9 mouse cellular contexts compared by ENCODE assay signal in genomic region chr3:104142376-104142775, GRCm38 (mm10).
DNase-seq lines count a peak whose midpoint lies in the region; ATAC-seq lines count a peak whose summit lies in the region.
"Had no signal": no experiment of that assay in that cellular context is flagged by ENCODE, and none has a peak within 500 bp of the region (broad histone marks: within the 10 kb centered on the region; RNA-seq: fewer than 3 reads in every experiment).

No protein-coding gene starts in this region.

- H3K9me3 ChIP-seq in liver, embryonic 12.5 days (replicated peaks): no peaks in the 10 kb centered on the region
- no peaks in the 10 kb centered on the region for H3K9me3 ChIP-seq in intestine, embryonic 15.5 days
- no peaks in the 10 kb centered on the region for H3K9me3 ChIP-seq in liver, embryonic 16.5 days (replicated peaks; ENCODE audit: control insufficient read depth, low read length)

- H3K4me2 ChIP-seq in liver, embryonic 12.5 days: no peak overlapping the region
- H3K4me2 ChIP-seq in intestine, embryonic 15.5 days (replicated peaks): no peak overlapping the region
- H3K4me2 ChIP-seq in liver, embryonic 16.5 days (ENCODE audit: low read depth, low read length): no peak overlapping the region

- no peaks in the 10 kb centered on the region for H3K27me3 ChIP-seq in liver, embryonic 12.5 days (replicated peaks)
- no peaks in the 10 kb centered on the region for H3K27me3 ChIP-seq in intestine, embryonic 15.5 days (replicated peaks)
- H3K27me3 ChIP-seq in liver, embryonic 16.5 days (ENCODE audit: control insufficient read depth, insufficient read depth, low read depth, low read length): no peaks in the 10 kb centered on the region

- no peak overlapping the region for H3K27ac ChIP-seq in liver, embryonic 12.5 days
- H3K27ac ChIP-seq in intestine, embryonic 15.5 days: no peak overlapping the region
- no peak overlapping the region for H3K27ac ChIP-seq in liver, embryonic 16.5 days (ENCODE audit: low read length)

- WGBS in liver, embryonic 12.5 days (ENCODE audit: insufficient replicate concordance): 40% methylated on average over 4 of the region's 4 CpGs
- WGBS in intestine, embryonic 15.5 days: 14% methylated on average over 4 of the region's 4 CpGs
- WGBS in liver, embryonic 16.5 days (ENCODE audit: insufficient replicate concordance): 36% methylated on average over 4 of the region's 4 CpGs

- H3K4me1 ChIP-seq in liver, embryonic 12.5 days: no peaks in the 10 kb centered on the region
- no peaks in the 10 kb centered on the region for H3K4me1 ChIP-seq in intestine, embryonic 15.5 days (replicated peaks)
- no peaks in the 10 kb centered on the region for H3K4me1 ChIP-seq in liver, embryonic 16.5 days (ENCODE audit: control insufficient read depth, low read depth, low read length)

- peak; percentile 47 for DNase-seq in liver
- DNase-seq in gastrocnemius, postnatal 10 days: no peak
- no peak for DNase-seq in left cerebral cortex, adult 18-20 months (ENCODE audit: low spot score in 2 of 2)
- DNase-seq: right cerebral cortex, postnatal 4 days had no signal

- no peaks in the 10 kb centered on the region for H3K36me3 ChIP-seq in liver, embryonic 12.5 days
- no peaks in the 10 kb centered on the region for H3K36me3 ChIP-seq in intestine, embryonic 15.5 days
- H3K36me3 ChIP-seq in liver, embryonic 16.5 days (ENCODE audit: control insufficient read depth, insufficient read depth): no peaks in the 10 kb centered on the region

- H3K9ac ChIP-seq in liver, embryonic 12.5 days: no peak overlapping the region
- H3K9ac ChIP-seq in intestine, embryonic 15.5 days: no peak overlapping the region
- H3K9ac ChIP-seq in liver, embryonic 16.5 days (ENCODE audit: low read depth, low read length): no peak overlapping the region

- H3K4me3 ChIP-seq in liver, embryonic 12.5 days: no peak overlapping the region
- no peak overlapping the region for H3K4me3 ChIP-seq in intestine, embryonic 15.5 days (replicated peaks)
- no peak overlapping the region for H3K4me3 ChIP-seq in liver, embryonic 16.5 days (ENCODE audit: low read depth, low read length)

- ATAC-seq in liver, embryonic 12.5 days: no peak
- peak; percentile 92 for ATAC-seq in intestine, embryonic 15.5 days
- peak; percentile 93 for ATAC-seq in liver, embryonic 16.5 days (ENCODE audit: low read depth)
- no peak for ATAC-seq in erythroblast, adult 5-6 weeks (replicated peaks; ENCODE audit: low FRiP score, poor library complexity, severe bottlenecking)
- ATAC-seq: hindbrain, embryonic 16.5 days had no signal

Comparison
In these comparisons a context has a peak if more than half of its experiments do, and no peak if none do; other contexts are left out.
1. ATAC-seq: peak in intestine, embryonic 15.5 days (single experiment) and liver, embryonic 16.5 days (single experiment); none in liver, embryonic 12.5 days (single experiment) and erythroblast, adult 5-6 weeks (single experiment).